Mouse (Mus musculus) cerebellum, adult 9-11 months (tissue): ENCODE results near the gene Stam2.

ENCODE experiments used
- DNase-seq: peaks from one replicate; pipeline ENCODE4 v3.0.0; 2022

The Stam2 gene

DNA sequence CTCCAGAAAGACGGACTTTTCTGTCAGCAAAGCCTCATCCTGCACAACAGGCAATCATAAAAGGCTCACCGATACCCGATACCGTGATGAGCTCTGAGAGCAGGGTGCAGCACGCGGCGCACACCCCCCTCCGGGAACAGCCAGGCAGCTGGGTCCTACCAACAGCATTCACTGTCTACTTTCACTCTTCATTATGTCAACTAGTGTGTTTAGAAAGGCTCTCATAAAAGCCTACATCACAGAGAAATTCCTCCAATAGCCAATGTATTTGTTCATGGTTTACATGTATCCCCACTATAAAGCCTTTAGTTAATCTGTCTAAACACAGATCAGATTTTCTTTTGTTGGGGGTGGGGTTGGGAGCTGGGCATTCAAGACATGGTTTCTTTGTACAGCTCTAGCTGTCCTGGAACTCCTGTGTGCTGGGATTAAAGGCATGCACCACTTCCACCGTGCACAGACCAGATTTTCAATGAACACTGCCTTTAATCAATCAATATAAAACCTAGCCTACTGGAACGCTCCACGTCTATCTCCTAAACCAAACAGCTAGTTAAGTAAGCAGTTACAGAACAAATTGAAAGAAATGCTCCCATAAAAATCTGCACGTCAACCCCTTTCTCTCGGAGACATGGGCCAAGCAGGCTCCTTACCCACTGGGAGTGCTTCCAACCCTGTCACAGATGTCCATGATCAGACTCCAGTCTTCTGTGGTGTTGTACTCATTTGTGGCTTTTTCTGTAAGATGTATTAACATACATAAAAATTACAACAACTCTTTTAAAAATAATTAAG is 21.7 kb downstream of the Stam2 start:
- no peak for DNase-seq

DNA sequence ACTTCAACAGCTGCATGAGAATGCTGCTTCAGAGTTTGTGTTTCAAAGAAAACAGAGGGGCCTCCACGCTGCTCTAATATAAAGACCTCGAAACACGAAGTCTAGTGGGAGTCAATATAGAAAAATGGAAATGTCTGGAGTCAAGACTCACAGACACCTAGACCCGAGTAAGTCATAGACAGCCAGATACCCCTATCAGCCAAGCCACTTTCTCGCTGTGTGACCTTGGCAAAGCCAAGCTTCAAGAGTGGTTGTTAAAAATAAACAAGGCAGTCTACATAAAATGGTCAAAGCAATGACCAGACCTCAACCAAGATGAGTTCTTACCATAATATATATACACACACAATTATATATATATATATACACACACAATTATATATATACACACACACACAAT is 25.0 kb downstream of the Stam2 start:
- no peak for DNase-seq

DNA sequence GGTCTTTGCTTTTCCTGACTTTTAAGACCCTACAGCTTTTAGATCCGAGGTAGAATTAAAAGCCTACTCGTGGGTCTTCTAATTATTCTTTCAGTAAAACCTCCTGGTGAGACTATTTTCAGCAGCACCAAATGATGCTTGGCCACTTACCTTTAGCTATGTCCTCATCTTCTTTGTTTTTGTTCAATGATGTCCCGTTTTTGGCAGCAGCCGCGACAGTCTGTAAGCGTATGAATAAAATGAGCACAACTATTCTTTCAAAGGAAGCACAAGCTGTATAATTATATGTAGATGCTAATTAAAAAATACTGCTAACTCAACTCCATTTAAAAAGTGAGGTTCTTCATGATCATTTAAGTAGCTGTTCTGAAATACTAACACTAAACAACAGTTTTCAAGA is 26.5 kb downstream of the Stam2 start:
- no peak for DNase-seq

DNA sequence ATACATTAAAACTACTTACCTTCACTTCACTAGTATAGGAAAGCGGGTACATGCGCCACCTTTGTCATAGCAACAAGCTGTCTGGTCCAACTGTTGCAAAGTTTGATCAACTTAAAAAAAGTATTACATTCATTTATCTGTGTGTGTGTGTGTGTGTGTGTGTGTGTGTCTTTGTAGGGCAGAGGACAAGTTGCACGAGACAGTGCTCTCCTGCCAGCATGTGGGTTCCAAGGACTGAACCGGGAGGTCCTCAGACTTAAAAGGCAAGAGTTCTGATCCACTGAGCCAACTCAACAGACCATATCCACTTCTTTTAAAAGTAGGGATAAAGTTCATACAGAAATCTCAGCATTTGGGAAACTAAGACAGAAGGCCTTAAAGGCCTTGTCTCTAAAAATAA is 28.0 kb downstream of the Stam2 start:
- DNase-seq = no peak

DNA sequence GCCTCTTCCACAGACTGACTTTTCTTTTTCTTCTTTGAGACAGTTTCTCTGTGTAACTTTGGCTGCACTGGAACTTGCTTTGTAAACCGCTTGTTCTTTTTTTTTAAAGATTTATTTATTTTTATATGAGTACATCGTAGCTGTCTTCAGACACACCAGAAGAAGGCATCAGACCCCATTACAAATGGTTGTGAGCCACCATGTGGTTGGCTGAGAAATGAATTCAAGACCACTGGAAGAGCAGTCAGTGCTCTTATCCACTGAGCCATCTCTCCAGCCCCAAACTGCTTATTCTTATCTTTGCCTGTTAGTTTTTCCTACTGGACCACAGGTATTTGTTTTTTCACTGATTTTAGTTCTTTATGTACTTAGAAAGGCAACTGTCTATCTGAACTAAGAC is 31.3 kb downstream of the Stam2 start:
- DNase-seq = no peak

DNA sequence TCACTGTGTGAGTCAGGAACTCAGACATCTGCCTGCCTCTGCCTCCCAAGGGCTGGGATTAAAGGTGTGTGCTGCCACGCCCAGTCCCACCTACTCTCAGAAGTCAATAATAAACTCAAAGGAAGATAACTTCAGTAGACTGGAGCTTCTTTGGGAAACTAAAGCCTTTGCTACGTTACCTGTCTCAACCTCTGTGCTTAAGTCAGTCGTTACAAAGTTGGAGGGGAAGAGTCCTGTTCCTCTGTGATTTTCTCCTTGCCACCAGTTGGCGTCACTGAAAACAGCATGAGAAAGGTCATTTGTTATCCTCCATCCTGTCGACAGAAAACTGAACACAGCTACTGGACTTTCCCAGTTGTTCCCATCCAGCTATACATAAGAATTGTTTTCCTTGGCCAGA is 32.7 kb downstream of the Stam2 start:
- no peak for DNase-seq

DNA sequence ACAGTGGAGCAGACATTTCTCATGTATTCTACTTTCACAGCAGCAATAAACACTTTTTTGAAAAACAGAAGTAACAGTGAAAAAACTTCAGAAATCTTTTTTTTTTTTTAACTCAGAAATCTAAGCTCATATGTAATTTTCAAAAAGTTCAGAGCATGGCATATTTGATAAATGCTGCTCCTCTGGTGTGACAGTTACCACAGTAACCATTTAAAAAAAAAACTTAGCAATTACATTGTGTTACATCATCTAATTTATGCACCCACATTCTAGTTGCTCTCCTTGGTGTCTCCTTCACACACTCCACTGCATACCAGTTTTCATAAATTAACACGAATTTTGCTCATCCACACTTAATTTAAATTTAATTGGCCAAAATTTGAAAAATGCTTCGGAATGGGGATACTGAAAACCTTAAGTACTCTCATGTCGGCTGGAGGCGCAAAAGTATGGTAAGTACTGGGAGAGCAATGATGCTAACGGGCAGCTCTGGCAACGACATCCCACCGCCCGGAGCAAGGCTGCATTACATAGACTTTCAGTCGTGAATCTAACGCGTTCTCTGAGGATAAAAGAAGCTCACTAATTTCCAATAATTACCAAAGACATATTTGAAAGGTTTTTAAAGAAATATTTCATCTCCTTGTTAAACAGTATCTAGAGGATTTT is 40.6 kb downstream of the Stam2 start:
- no peak for DNase-seq

GRCm38 (mm10) chr2:52700352-52700751 is 41.7 kb downstream of the Stam2 start:
- no peak for DNase-seq

DNA sequence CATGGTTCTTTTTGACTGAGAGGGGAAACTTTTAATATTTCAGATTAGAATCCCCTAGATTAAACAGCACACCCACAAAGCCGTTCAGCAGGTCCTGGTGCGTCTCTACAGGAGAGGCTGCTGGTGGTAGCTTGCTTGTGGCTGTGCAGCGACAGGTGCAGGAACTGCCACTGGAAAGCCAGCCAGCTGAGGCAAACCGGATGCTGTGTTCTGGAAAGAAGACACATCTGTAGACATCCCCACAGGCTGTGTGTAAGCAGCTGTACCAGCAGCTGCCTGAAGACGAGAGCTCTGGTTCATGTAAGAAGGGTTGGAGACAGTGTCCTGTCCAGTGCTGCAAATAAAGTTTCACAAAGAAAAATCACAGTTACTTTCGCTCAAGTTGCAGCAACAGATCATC is 47.5 kb downstream of the Stam2 start:
- no peak for DNase-seq

GRCm38 (mm10) chr2:52691745-52692144 is 50.3 kb downstream of the Stam2 start:
- DNase-seq = no peak

- DNase-seq = no peak
Measured at GRCm38 (mm10) chr2:52686601-52687000, 55.5 kb downstream of the Stam2 start.

- DNase-seq = no peak
Measured at GRCm38 (mm10) chr2:52677589-52677988, 64.5 kb downstream of the Stam2 start.

DNA sequence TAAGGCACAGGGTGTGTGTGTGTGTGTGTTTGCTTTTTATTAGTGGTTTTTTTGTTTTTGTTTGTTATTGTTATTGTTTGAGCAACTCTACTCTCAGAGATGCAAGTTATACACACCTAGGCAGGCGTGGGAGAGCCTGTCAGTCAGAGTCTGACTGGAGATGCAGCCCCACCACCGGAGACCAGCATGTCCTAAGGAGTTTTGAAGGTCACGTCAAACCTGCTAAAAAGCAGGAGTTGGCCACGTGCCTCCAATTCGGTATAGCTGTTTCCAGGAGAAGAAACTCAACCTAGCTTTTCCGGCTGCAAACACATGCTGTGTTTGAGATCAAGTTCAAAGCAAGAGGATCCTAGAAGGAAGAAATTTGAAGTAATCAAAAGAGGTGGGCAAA is 65.2 kb downstream of the Stam2 start:
- peak; percentile 56 for DNase-seq

DNA sequence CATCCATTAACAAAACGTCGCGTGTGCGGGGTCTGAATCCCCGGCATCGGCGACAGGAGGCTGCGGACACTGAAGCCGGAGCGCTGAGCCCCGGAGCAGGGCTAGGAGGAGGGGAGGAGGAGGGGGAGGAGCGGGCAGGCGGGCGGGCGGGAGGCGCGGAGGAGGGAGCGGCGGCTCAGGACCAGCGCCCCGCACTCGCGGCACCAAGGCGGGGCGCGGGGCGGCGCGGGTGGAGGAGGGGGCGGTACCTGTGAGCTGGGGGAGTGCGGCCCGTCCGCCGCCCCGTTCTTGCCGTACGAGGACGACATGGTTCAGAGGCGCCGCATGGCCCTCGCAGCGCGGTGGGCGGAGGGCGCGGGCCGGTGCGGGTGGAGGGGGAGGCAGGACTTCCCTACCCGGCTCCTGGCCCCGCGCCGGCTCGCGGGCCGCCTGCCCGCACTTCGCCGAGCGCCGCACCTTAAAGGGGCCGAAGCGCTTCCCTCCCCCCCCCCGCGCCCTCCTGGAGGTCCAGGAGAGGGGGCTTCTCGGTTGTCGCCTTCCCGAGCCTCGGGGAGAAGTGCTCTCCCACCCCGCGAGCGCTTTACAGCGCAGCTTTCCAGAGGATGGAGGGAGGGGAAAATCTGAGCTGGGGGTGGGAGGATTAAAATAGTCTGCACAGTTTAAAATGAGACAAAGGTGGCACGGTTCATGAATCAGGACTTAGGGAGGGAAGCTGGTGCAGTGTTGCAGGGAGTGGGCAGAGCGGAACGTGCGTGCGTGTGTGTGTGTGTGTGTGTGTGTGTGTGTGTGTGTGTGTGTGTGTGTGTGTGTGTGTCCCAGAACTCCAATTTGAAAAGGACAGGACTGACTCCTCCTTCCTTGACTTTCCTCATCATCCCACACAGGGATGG is 65.8 kb downstream of the Stam2 start, which contains the start of gene Cacnb4:
Gene Cacnb4 (minus strand): TSS at position 809 of the 890 bp plus-strand sequence.
- DNase-seq = peak; percentile 85

DNA sequence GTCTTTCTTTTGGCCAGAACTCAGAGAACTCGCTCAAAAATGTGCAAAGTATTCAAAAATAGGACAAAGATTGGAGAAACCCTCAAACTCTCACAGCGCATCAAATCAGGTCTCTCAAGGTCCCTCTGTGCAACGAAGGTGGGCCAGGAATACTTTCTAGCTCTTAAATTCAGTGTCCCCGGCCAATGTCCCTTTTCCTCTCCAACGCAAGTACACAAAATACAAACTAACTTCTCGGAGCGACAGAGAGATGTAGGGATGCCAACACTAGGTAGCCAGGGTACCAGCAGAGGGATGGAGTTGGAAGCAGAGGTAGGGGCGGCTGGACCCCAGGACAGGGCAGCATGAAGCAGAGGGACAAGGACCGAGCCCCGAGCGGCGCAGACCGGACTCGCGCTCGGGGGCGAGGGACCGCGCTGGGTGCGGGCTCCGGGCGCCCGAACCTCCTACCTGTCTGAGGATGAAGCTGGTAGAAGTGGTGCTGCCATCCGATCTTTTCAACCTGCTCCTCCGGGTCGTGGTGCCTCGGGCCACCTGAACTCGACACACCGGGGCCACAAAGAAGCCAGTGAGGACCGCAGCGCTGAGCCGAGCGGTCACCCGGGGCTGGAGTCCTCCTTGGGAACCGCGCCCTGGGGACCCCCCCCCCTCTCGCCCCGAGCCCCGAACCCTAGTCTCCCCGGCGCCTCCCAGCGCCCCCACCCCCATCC is 66.6 kb downstream of the Stam2 start:
- no peak for DNase-seq

GRCm38 (mm10) chr2:52674886-52675277 is 67.2 kb downstream of the Stam2 start:
- DNase-seq = peak; percentile 61

- no peak for DNase-seq
Measured at GRCm38 (mm10) chr2:52673172-52673571, 68.9 kb downstream of the Stam2 start.

GRCm38 (mm10) chr2:52670733-52671132 is 71.3 kb downstream of the Stam2 start:
- peak; percentile 74 for DNase-seq

GRCm38 (mm10) chr2:52668480-52668879 is 73.6 kb downstream of the Stam2 start:
- no peak for DNase-seq

DNA sequence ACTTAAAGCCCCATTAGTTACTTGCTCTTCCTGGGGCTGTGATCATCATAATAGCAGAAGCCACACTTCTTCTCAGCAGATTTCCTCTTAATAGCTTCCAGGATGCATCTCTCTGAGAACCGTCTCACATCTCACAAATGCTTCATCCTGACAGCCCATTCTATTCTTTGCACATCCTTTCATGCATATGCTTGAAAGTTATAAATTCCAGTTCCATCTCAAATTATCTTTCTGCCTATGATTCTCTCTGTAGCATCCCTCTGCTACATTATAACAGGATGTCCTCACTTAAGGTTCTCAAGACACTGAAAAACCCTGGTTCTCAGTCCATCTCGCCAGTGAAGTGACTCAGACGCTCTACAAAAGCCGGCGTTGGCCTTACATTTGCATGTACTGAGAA is 85.4 kb downstream of the Stam2 start:
- no peak for DNase-seq

GRCm38 (mm10) chr2:52654541-52654940 is 87.5 kb downstream of the Stam2 start:
- DNase-seq = no peak

DNA sequence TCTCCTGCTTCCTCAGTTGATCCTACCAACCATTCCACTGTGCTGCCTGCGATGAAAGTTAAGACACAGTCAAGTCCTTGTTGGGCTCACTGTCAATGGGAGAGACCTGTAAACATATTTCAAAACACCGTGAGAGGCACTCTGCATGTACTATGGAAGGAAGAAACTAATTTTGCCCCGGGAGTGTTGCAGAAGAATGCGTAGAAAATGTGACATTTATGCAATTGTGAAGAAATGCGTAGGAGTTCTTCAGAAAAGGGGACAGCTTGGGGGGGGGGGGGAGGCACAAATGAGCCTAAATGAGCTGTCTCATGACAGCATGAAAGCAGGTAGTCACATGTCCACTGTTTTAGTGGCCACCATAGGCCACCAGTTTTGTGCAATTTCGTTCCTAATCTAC is 90.5 kb downstream of the Stam2 start:
- DNase-seq = no peak
